Mouse (Mus musculus) ES-Bruce4 (cell line): Measurements from ENCODE around the gene Dot1l.

Experiments
- CTCF ChIP-seq: IDR thresholded peaks from one replicate; pipeline ENCODE4 v1.8.1; 2011; ENCODE audit warnings: low read depth, low read length
- EP300 ChIP-seq: IDR thresholded peaks from 2 replicates; pipeline ENCODE4 v1.6.1; 2011; ENCODE audit warnings: low read depth, low read length; ENCODE audit not compliant: insufficient read depth
- POLR2A ChIP-seq: IDR thresholded peaks from one replicate; pipeline ENCODE4 v1.8.1; 2011; ENCODE audit warnings: low read length; ENCODE audit not compliant: insufficient read depth

- TF ChIP-seq EP300, result no peak
- no peak for TF ChIP-seq CTCF
- no peak for TF ChIP-seq POLR2A
Observed at GRCm38 (mm10) chr10:80796307-80796848, 41.4 kb downstream of the Dot1l start.
